Mouse (Mus musculus) frontal cortex, postnatal 25 days (tissue): Measurements from ENCODE around the gene Atp2a3.

Experiments
- DNase-seq, 2 experiments: peaks; one replicate each; pipeline ENCODE4 v3.0.0; 2022; ENCODE audit warnings: low spot score in 2 of 2

Gene Atp2a3

DNA sequence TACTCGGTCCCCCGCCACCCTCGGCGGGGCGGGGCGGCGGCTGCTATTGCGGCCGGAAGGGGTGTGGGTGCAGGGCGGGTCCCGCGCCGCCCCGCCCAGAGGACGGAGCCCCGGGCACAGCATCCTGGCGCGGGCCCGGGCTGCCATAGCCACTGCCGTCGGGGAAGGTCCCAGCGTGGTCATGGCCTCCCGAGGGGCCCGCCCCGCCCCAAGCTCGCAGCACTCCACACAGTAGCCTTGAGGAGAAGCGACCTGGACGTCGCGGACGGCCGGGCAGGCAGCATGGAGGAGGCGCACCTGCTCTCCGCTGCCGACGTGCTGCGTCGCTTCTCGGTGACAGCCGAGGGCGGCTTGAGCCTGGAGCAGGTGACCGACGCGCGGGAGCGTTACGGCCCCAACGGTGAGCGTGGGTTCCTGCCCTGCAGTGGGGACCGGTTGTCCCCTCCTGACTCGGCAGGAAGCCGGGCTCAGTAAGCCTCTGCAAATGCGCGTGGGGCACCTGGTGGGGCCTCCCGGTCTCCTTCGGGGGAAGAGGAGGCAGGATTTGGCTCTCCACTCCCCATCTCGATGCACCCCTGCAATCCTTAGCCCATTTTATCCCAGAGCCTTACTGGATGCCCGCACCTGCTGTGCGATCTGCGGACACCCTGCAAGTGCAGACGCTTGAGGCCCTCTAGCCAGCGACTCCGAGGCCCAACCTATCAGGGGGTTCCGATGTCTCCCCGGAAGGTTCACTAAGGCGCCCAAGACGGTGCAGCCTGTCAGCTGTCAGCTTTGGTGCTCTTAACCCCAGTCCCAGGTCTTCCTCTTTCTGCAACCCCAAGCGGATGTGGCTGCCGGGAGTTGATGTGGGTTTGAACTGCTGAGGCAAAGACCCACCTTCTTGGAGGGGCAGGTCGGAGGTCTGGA lies at the start of gene Atp2a3:
TSS of gene Atp2a3 (plus strand) at position 98 of the 909 bp plus-strand sequence.
- DNase-seq, result no peak

DNA sequence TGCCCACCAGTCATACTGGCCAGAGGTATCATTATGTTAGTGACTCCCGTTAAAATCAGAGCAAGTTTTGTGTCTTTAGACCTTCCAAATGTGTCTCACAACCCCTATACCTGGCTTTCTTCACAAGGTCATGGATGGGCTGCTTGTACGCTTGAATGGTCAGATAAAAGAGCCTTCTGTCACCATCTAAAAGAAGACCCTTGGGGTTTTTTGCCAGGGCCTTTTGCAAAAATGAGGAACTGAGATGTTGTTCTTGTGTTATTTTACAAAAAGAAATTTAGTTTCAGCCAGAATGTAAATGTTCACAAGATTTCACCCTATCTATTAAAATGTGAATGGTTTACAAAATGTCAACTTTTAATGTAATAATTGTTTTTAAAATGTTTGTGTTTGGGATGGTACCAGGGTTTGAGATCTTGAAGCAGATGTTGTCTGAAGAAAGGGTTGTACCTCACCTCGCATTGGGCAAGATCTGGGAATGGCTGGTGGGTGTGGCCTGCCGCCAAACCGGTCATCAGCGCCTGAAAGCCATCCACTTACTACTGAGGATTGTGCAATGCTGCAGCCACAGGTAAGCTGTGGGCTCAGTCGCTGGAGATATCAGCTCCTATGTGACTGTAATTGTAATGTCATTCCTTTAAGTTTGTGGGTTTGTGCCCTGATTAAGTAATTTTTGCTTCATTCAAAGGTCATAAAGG lies 43.5 kb upstream of the Atp2a3 start:
- no peak for DNase-seq

GRCm38 (mm10) chr11:72923116-72923515 lies 37.9 kb upstream of the Atp2a3 start:
- no peak for DNase-seq

GRCm38 (mm10) chr11:72924458-72924857 lies 36.5 kb upstream of the Atp2a3 start:
- no peak for DNase-seq

DNA sequence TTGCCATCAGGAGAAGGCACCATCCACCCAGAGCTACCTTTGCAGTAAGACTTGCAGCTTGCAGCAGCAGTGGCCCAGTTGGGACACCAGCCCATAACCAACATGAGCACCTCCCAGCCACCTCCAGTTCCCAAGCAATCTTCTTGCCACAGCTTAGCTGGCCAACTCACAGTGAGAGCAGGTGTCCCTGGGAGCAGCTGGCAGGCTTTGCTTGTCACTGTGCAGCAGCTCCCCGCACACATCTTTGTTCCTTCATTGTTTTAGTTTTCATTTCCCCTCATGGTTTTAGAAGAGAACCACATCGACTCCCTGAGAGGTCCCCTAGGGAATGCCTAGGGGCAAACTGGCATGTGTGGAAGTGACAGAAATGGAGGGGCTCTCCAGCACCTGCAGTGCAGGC lies 35.9 kb upstream of the Atp2a3 start:
- no peak for DNase-seq

DNA sequence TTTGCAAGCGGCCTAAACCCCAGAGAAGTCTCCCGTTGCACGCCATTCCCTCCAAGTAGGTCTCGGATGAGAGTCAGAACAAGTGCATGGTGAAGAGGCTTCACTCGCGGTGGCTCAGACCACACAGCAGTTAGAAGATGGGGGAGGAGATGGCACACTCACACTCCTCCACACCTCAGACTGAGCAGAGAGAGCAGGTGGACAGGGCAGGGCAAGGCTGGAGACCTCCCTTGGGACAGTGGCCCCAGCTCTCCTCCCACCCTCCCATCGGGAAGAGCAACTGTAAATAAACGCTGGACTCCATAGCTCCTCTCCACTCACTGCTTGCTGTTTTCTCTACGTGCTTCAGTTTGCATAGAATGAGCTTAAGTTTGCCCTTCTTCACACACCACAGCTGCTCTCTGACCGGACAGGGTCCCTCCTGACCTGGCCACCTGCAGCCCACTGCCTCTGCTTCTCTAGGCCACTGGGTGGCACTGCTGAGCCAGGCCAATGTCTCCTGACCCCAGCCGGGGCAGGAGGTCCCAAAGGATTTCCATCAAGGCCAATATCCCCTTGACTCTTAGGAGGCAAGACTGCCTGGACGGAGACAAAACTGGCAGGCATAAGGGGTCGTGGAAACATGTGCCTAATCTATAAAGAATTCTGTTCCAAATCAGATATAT lies 34.6 kb upstream of the Atp2a3 start:
- DNase-seq, result peak; percentile 27 to 29

DNA sequence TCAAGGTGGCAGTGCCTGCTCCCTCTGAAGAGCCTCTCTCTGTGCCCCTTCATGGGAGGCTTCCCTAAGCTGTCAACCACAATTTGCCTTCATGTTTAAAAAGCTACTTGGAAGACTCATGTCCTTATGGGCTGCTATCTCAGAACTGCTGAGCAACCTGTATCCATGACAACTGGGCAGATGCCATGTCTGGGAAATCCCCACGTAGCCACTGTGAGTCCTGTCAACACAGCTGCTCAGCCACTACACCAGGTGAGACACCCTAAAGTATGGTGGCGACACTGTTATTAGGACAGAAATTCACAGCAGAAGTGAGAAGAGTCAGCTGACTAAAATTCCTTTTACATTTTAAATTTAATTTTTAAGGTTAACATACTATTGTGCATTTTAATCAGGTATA lies 32.5 kb upstream of the Atp2a3 start:
- DNase-seq, result no peak

GRCm38 (mm10) chr11:72940208-72941143 lies 20.5 kb upstream of the Atp2a3 start:
- no peak for DNase-seq

GRCm38 (mm10) chr11:72944996-72945793 lies 15.8 kb upstream of the Atp2a3 start:
- DNase-seq, result no peak

DNA sequence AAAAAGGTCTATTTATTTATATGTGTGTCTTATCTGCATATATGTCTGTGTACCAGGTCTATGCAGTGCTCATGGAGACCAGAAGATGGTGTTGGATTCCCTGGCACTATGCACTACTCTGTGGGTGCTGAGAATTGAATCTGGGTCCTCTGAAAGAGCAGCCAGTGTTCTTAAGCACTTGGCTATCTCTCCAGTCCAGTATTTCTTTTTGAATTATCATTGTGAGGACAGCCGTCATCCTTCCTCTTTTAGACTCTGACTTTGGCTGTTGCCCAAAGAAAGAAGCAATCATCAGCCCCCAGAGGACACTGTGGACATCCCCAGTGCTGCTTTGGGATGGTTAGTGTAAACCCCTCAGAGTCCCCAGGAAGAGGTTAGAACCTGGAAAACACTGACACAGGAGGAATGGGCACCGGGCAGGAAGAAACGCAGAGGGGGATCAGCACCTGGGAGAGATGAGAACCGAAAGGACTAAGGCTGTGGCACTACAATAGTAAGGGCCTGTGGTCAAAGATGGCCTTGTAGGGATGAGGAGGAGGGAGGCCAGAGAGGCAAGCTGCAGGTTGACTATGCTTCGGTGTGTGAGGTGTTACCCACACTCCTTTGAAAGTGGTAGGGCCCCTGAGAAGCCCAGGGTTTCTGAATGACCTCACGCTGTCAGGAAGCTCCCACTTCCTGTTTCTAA lies 15.0 kb upstream of the Atp2a3 start:
- DNase-seq, result no peak

- DNase-seq, result no peak
Measured at GRCm38 (mm10) chr11:72946560-72947119, 14.3 kb upstream of the Atp2a3 start.

- no peak for DNase-seq
Measured at GRCm38 (mm10) chr11:72947840-72948239, 13.1 kb upstream of the Atp2a3 start.

DNA sequence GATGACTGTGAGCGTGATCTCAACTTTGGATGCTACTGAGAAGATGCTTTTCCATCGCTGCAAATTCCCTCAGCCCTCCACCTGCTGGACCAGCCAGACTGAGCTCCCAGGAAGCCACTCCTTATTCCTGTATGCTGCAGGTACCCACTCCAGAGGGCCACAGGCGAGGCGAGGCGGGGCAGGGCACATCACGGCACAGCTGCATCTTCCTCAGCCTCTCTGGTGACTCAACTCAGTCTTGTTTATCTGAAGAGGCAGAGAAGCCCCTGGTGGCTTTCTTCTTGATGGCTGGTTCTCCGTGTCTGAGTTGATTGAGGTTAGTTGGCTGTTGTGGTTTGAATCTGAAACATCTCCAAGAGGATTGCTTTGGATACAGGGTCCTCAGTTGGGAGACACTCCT lies 12.7 kb upstream of the Atp2a3 start:
- no peak for DNase-seq

GRCm38 (mm10) chr11:72951137-72952000 lies 9.6 kb upstream of the Atp2a3 start:
- no peak for DNase-seq

DNA sequence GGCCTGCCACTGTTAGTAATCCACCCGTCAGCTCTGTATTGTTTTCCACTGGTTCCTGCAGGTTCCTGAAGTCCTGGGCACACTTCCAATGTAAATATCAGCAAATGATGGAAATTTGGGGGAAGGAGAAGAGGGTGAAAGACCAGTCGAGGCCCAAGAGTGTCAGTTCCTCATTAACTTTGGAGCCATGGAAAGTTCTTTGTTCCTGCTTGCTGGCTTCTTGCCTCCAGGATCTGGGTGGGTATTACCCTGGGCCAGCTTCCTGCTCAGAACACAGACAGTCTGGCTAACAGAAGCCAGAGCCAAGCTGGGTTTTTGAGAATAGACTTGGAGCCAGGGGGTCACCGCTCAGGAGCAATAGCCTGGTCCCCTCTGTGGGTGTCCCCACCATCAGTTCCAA lies 8.7 kb upstream of the Atp2a3 start:
- DNase-seq, result no peak

- no peak for DNase-seq
Measured at GRCm38 (mm10) chr11:72952697-72953096, 8.3 kb upstream of the Atp2a3 start.

GRCm38 (mm10) chr11:72953116-72953439 lies 7.9 kb upstream of the Atp2a3 start:
- DNase-seq, result no peak

DNA sequence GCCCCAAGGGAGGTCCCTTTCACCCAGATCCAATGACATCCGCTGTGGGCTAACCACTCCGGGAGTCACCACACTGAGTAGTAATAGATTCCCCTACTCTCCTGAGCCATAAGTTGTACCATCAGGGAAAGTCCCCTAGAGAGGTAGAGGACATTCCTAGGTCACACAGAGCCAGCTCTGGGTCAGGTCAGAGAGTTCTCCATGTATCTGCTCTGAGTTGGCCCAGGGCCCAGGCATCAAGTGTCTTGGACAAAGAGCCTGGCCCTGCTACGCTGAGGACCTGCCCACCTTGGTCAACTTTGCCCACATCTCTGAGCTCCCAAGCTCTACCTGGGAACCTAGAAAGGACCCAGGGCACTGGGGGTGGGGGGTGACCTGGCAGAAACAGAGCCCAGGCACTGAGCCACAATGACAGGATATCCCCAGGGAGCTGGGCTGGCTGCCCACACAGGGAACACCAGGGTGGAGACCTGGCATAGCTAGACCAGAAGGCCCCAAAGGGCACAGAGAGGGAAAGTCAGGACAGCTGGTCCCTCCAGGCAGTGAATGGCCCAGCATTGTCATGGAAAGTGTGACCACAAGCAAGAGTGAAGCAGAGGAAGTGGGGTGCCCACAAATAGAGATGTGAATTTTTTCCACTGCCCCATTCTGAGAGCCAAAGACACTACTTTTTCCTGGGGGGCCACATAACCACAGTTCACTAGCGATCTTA lies 7.4 kb upstream of the Atp2a3 start:
- no peak for DNase-seq
